Comparison of ENCODE assay signal across 13 mouse cellular contexts in genomic region chr15:89241025-89241424, GRCm38 (mm10). TPM values are rescaled to one million over a fixed set of nuclear protein-coding genes. Genes with fewer than 3 reads are reported as not detected.
DNase-seq lines count a peak whose midpoint lies in the region; ATAC-seq and TF ChIP-seq lines count a peak whose summit lies in the region.
"Had no signal": no experiment of that assay in that cellular context is flagged by ENCODE, and none has a peak within 500 bp of the region (broad histone marks: within the 10 kb centered on the region; RNA-seq: fewer than 3 reads in every experiment).

No protein-coding gene starts in this region.

- peak; percentile 48 for TF ChIP-seq RAD21 in CH12.LX (IDR thresholded peaks at IDR 0.05; ENCODE audit: low read depth, low read length)

- peaks cover 14% of the 10 kb centered on the region for H3K36me3 ChIP-seq in liver, postnatal 0 days (replicated peaks; ENCODE audit: insufficient read depth, low read length)
- H3K36me3 ChIP-seq in liver, embryonic 11.5 days (ENCODE audit: control insufficient read depth, insufficient read depth, low read length) = peaks cover 5% of the 10 kb centered on the region; the same call in 1 of the 2 replicates
- peaks cover 4 to 15% of the 10 kb centered on the region in 2 experiments for H3K36me3 ChIP-seq in CH12.LX (replicated peaks in 1 of 2; ENCODE audit: control insufficient read depth in 1 of 2, insufficient read depth in 1 of 2, low read length in 1 of 2)

- peak; percentile 46 for TF ChIP-seq CTCF in liver, postnatal 0 days (IDR thresholded peaks at IDR 0.05; ENCODE audit: low read depth)
- peak in 1 of 2 experiments; percentile 61; a peak in 2 of 4 replicates for TF ChIP-seq CTCF in CH12.LX (conservative IDR thresholded peaks at IDR 0.05 in 1 of 2, IDR thresholded peaks at IDR 0.05 in 1 of 2; ENCODE audit: low read depth in 2 of 2, low read length in 2 of 2)

- DNase-seq in heart, adult 11 months = peak; percentile 35
- DNase-seq in heart, adult 9 months (ENCODE audit: low spot score in 2 of 2) = no peak
- DNase-seq in liver, postnatal 0 days = no peak
- no peak for DNase-seq in liver, embryonic 11.5 days (ENCODE audit: low spot score)
- DNase-seq in CH12.LX (ENCODE audit: extremely low read depth) = peak; percentile 17
- peak; percentile 48 for DNase-seq in induced T-regulatory cell, adult 2 months (ENCODE audit: low read depth)
- no peak for DNase-seq in spleen, adult 12 weeks (ENCODE audit: low spot score)
- DNase-seq in right cerebral cortex, adult 18-20 months = no peak
- DNase-seq: cerebellum, adult 11-12 months had no signal

- ATAC-seq in liver, postnatal 0 days = no peak
- no peak for ATAC-seq in liver, embryonic 11.5 days (replicated peaks; ENCODE audit: low FRiP score)
- ATAC-seq: midbrain, embryonic 13.5 days had no signal

- no peak for TF ChIP-seq EP300 in liver, postnatal 0 days (IDR thresholded peaks at IDR 0.05; ENCODE audit: low read depth)
- no peak for TF ChIP-seq EP300 in CH12.LX (IDR thresholded peaks at IDR 0.05; ENCODE audit: low read length)

- H3K9ac ChIP-seq in liver, postnatal 0 days (replicated peaks) = no peak overlapping the region
- H3K9ac ChIP-seq in liver, embryonic 11.5 days (ENCODE audit: low read depth, low read length) = no peak overlapping the region
- no peak overlapping the region for H3K9ac ChIP-seq in CH12.LX (ENCODE audit: insufficient read depth, low read depth)
- H3K9ac ChIP-seq: embryonic facial prominence, embryonic 12.5 days; forebrain, embryonic 12.5 days; lung, embryonic 15.5 days; midbrain, embryonic 13.5 days had no signal

- no peak overlapping the region for H3K4me2 ChIP-seq in liver, postnatal 0 days (ENCODE audit: low read depth, low read length)
- no peak overlapping the region for H3K4me2 ChIP-seq in liver, embryonic 11.5 days
- no peak overlapping the region for H3K4me2 ChIP-seq in CH12.LX (ENCODE audit: insufficient read depth, low read depth, poor library complexity, severe bottlenecking)
- H3K4me2 ChIP-seq: embryonic facial prominence, embryonic 12.5 days; forebrain, embryonic 12.5 days; lung, embryonic 15.5 days; midbrain, embryonic 13.5 days had no signal

- TF ChIP-seq POLR2A in CH12.LX (IDR thresholded peaks at IDR 0.05; ENCODE audit: low read depth, low read length) = no peak

- no peak overlapping the region for H3K4me3 ChIP-seq in liver, postnatal 0 days (ENCODE audit: low read depth, low read length)
- no peak overlapping the region for H3K4me3 ChIP-seq in liver, embryonic 11.5 days (ENCODE audit: low read depth, low read length)
- no peak overlapping the region for H3K4me3 ChIP-seq in CH12.LX (replicated peaks in 1 of 3; ENCODE audit: low read depth in 2 of 3, low read length in 2 of 3, poor library complexity in 1 of 3)
- H3K4me3 ChIP-seq: embryonic facial prominence, embryonic 12.5 days; forebrain, embryonic 12.5 days; lung, embryonic 15.5 days; midbrain, embryonic 13.5 days had no signal

- no peaks in the 10 kb centered on the region for H3K9me3 ChIP-seq in liver, postnatal 0 days (ENCODE audit: low read length)
- no peaks in the 10 kb centered on the region for H3K9me3 ChIP-seq in liver, embryonic 11.5 days (ENCODE audit: control insufficient read depth, low read length)
- no peaks in the 10 kb centered on the region for H3K9me3 ChIP-seq in CH12.LX (replicated peaks; ENCODE audit: low read length)
- H3K9me3 ChIP-seq: embryonic facial prominence, embryonic 12.5 days; forebrain, embryonic 12.5 days; lung, embryonic 15.5 days; midbrain, embryonic 13.5 days had no signal

- dilution Hi-C loops in CH12.LX (cut with MboI; ENCODE audit: extremely low pct_ligation_motif_present, extremely low pct_unique_long_range_greater_than_20kb, low sequenced_read_pairs) = no loop called here

- H3K27me3 ChIP-seq in liver, postnatal 0 days (ENCODE audit: insufficient read depth, low read length) = no peaks in the 10 kb centered on the region
- no peaks in the 10 kb centered on the region for H3K27me3 ChIP-seq in liver, embryonic 11.5 days (replicated peaks; ENCODE audit: control insufficient read depth, insufficient read depth, low read length)
- no peaks in the 10 kb centered on the region for H3K27me3 ChIP-seq in CH12.LX (replicated peaks)
- H3K27me3 ChIP-seq: embryonic facial prominence, embryonic 12.5 days; forebrain, embryonic 12.5 days; lung, embryonic 15.5 days; midbrain, embryonic 13.5 days had no signal

- 76% methylated on average over 2 of the region's 2 CpGs for WGBS in liver, postnatal 0 days (ENCODE audit: insufficient replicate concordance)
- WGBS in liver, embryonic 11.5 days = 66% methylated on average over 2 of the region's 2 CpGs

- in situ Hi-C loops in CH12.LX (cut with MboI; ENCODE audit: low pct_ligation_motif_present, low pct_unique_long_range_greater_than_20kb, low sequenced_read_pairs) = no loop called here

- H3K4me1 ChIP-seq in liver, postnatal 0 days (ENCODE audit: insufficient read depth) = 0 out of 2 replicates have a peak, but pooled peaks cover 5% of the 10 kb centered on the region
- H3K4me1 ChIP-seq in liver, embryonic 11.5 days (replicated peaks; ENCODE audit: control insufficient read depth, insufficient read depth, low read length) = peaks cover 4% of the 10 kb centered on the region; the same call in 1 of the 2 replicates
- H3K4me1 ChIP-seq in CH12.LX (ENCODE audit: control insufficient read depth in 1 of 2, insufficient read depth in 2 of 2) = peaks cover 0 to 9% of the 10 kb centered on the region in 2 experiments; a peak in 2 of 4 replicates
- H3K4me1 ChIP-seq: embryonic facial prominence, embryonic 12.5 days; forebrain, embryonic 12.5 days; lung, embryonic 15.5 days; midbrain, embryonic 13.5 days had no signal

- no peaks in the 10 kb centered on the region for H3K79me2 ChIP-seq in CH12.LX (replicated peaks; ENCODE audit: control insufficient read depth, extremely low read depth, insufficient read depth, poor library complexity, severe bottlenecking)

- no peak overlapping the region for H3K27ac ChIP-seq in liver, postnatal 0 days (ENCODE audit: low read depth)
- no peak overlapping the region for H3K27ac ChIP-seq in liver, embryonic 11.5 days (ENCODE audit: low read depth, low read length)
- H3K27ac ChIP-seq in CH12.LX (ENCODE audit: insufficient read depth, low read depth) = no peak overlapping the region
- H3K27ac ChIP-seq: embryonic facial prominence, embryonic 12.5 days; forebrain, embryonic 12.5 days; lung, embryonic 15.5 days; midbrain, embryonic 13.5 days had no signal

TF ChIP-seq in CH12.LX, 34 proteins besides CTCF, POLR2A, EP300 and RAD21:
- TF ChIP-seq SMC3 (IDR thresholded peaks at IDR 0.05; ENCODE audit: low read depth, low read length) (peak; percentile 36), MAZ (IDR thresholded peaks at IDR 0.05; ENCODE audit: low read depth, low read length) (no peak), MYC (IDR thresholded peaks at IDR 0.05; ENCODE audit: low read depth, low read length) (0 out of 2 replicates have a peak, but pooled peaks have one; percentile 14)

RNA-seq across cellular contexts. Expression of gene Ppp6r2, which starts 29.7 kb away (rescaled TPM):
- polyA plus RNA-seq in liver, postnatal 0 days (2015; fragmentation: Nextera tagmentation; extraction: Ambion mirVana) = 13.9 and 18.1 TPM in 2 replicates
- polyA plus RNA-seq in liver, embryonic 11.5 days (2014; fragmentation: Nextera tagmentation; extraction: Ambion mirVana) = 25.0 and 31.6 TPM in 2 replicates
- 10.0 and 14.7 TPM in 2 replicates for total RNA-seq in CH12.LX (2012; rRNA removed)
- total RNA-seq in CH12.LX (2014; rRNA removed) = 5.8 and 8.7 TPM in 2 replicates
- 6.8 and 10.3 TPM in 2 replicates for polyA plus RNA-seq in CH12.LX (2012; ENCODE audit: insufficient read length, low read depth)

RNA-seq across cellular contexts. Expression of gene Dennd6b, which starts 44.7 kb away (rescaled TPM):
- polyA plus RNA-seq in liver, postnatal 0 days (2015; fragmentation: Nextera tagmentation; extraction: Ambion mirVana) = 2.6 and 2.7 TPM in 2 replicates
- polyA plus RNA-seq in liver, embryonic 11.5 days (2014; fragmentation: Nextera tagmentation; extraction: Ambion mirVana) = 9.5 and 10.5 TPM in 2 replicates
- total RNA-seq in CH12.LX (2012; rRNA removed) (6.6 and 9.0 TPM in 2 replicates), CH12.LX (2014; rRNA removed) (4.1 and 4.5 TPM in 2 replicates)
- 8.8 and 9.1 TPM in 2 replicates for polyA plus RNA-seq in CH12.LX (2012; ENCODE audit: insufficient read length, low read depth)

Comparison
In these comparisons a context has a peak if more than half of its experiments do, and no peak if none do; other contexts are left out.
1. DNase-seq: peak in heart, adult 11 months (single experiment), CH12.LX (single experiment) and induced T-regulatory cell, adult 2 months (single experiment); none in heart, adult 9 months (0 of 2), liver, postnatal 0 days (single experiment), liver, embryonic 11.5 days (single experiment), spleen, adult 12 weeks (single experiment) and right cerebral cortex, adult 18-20 months (single experiment).